Mouse (Mus musculus) frontal cortex, postnatal 10 days (tissue): ENCODE results near the gene Pex5l.
A peak's percentile ranks its signal among the peaks of the same experiment; 100 is the strongest.

ENCODE experiments used
- DNase-seq, 2 experiments: peaks; one replicate each; pipeline ENCODE4 v3.0.0; 2022; ENCODE audit warnings: low spot score in 2 of 2, mixed read lengths in 1 of 2

The Pex5l gene

GRCm38 (mm10) chr3:33142901-33143461 is at the start of gene Pex5l:
Gene Pex5l (minus strand): TSS chr3:33143247.
- DNase-seq, result peak; percentile 58 to 72

- no peak for DNase-seq
These were observed 22.1 kb upstream of the Pex5l start for GRCm38 (mm10) chr3:33165186-33165585.

- no peak for DNase-seq
These were observed 20.8 kb upstream of the Pex5l start for GRCm38 (mm10) chr3:33163821-33164220.

GRCm38 (mm10) chr3:33143592-33143991 is 545 bp upstream of the Pex5l start:
- no peak for DNase-seq

GRCm38 (mm10) chr3:33142398-33142797 is 649 bp downstream of the Pex5l start:
- DNase-seq, result peak in 1 of 2 experiments; percentile 11

- DNase-seq, result no peak
These were observed 13.1 kb downstream of the Pex5l start for GRCm38 (mm10) chr3:33129944-33130343.

- DNase-seq, result no peak
These were observed 18.3 kb downstream of the Pex5l start for GRCm38 (mm10) chr3:33124796-33125195.

GRCm38 (mm10) chr3:33105785-33106184 is 37.3 kb downstream of the Pex5l start:
- DNase-seq, result no peak

- no peak for DNase-seq
These were observed 39.5 kb downstream of the Pex5l start for GRCm38 (mm10) chr3:33103501-33103900.

- DNase-seq, result no peak
These were observed 44.3 kb downstream of the Pex5l start for GRCm38 (mm10) chr3:33098550-33099295.

GRCm38 (mm10) chr3:33093646-33094045 is 49.4 kb downstream of the Pex5l start:
- no peak for DNase-seq

- no peak for DNase-seq
These were observed 53.0 kb downstream of the Pex5l start for GRCm38 (mm10) chr3:33090001-33090400.

GRCm38 (mm10) chr3:33089470-33089869 is 53.6 kb downstream of the Pex5l start:
- no peak for DNase-seq

GRCm38 (mm10) chr3:33088276-33088675 is 54.8 kb downstream of the Pex5l start:
- DNase-seq, result no peak

- DNase-seq, result no peak
These were observed 60.2 kb downstream of the Pex5l start for GRCm38 (mm10) chr3:33082806-33083338.

- no peak for DNase-seq
These were observed 61.3 kb downstream of the Pex5l start for GRCm38 (mm10) chr3:33081793-33082192.

GRCm38 (mm10) chr3:33079658-33080057 is 63.4 kb downstream of the Pex5l start:
- DNase-seq, result no peak

GRCm38 (mm10) chr3:33079171-33079570 is 63.9 kb downstream of the Pex5l start:
- DNase-seq, result no peak

GRCm38 (mm10) chr3:33075696-33076095 is 67.4 kb downstream of the Pex5l start:
- no peak for DNase-seq

GRCm38 (mm10) chr3:33074266-33074981 is 68.6 kb downstream of the Pex5l start:
- no peak for DNase-seq

- no peak for DNase-seq
These were observed 69.2 kb downstream of the Pex5l start for GRCm38 (mm10) chr3:33073905-33074265.

GRCm38 (mm10) chr3:33070771-33071170 is 72.3 kb downstream of the Pex5l start:
- DNase-seq, result no peak

GRCm38 (mm10) chr3:33068146-33068545 is 74.9 kb downstream of the Pex5l start:
- DNase-seq, result no peak
